Comparison of ENCODE assay signal across 8 mouse cellular contexts in genomic region chr9:74953265-74953958, GRCm38 (mm10). TPM values are rescaled to one million over a fixed set of nuclear protein-coding genes. Genes with fewer than 3 reads are reported as not detected.
A peak's percentile ranks its signal among the peaks of the same experiment; 100 is the strongest.
DNase-seq lines count a peak whose midpoint lies in the region; ATAC-seq and TF ChIP-seq lines count a peak whose summit lies in the region.

No protein-coding gene starts in this region.

- H3ac ChIP-seq in myocyte (ENCODE audit: control insufficient read depth, insufficient read length): peak overlapping the region; percentile 81

- TF ChIP-seq EP300 in stomach, postnatal 0 days (optimal IDR thresholded peaks at IDR 0.05): no peak

- DNase-seq in neural tube, embryonic 11.5 days (ENCODE audit: low spot score): peak; percentile 63
- DNase-seq in neural tube, embryonic 10.5 days (ENCODE audit: extremely low spot score, low spot score): no peak
- DNase-seq in gastrocnemius, postnatal 4 days (ENCODE audit: low spot score in 2 of 2): peak; percentile 51 to 71
- peak; percentile 86 for DNase-seq in stomach, postnatal 0 days (ENCODE audit: low spot score)

- peak overlapping the region; percentile 91 for H3K4me2 ChIP-seq in neural tube, embryonic 11.5 days (ENCODE audit: low read depth)
- H3K4me2 ChIP-seq in intestine, embryonic 16.5 days (ENCODE audit: low read depth, low read length): peak overlapping the region; percentile 58
- H3K4me2 ChIP-seq in liver, embryonic 12.5 days: peak overlapping the region; percentile 97
- H3K4me2 ChIP-seq in myocyte (ENCODE audit: low read depth): peak overlapping the region; percentile 91
- H3K4me2 ChIP-seq in stomach, postnatal 0 days (replicated peaks; ENCODE audit: low read depth): peak overlapping the region; percentile 94

- H3K4me3 ChIP-seq in neural tube, embryonic 11.5 days (ENCODE audit: low read depth, low read length): peak overlapping the region; percentile 77
- H3K4me3 ChIP-seq in intestine, embryonic 16.5 days (ENCODE audit: low read length): peak overlapping the region; percentile 81
- H3K4me3 ChIP-seq in liver, embryonic 12.5 days: peak overlapping the region; percentile 74
- peak overlapping the region; percentile 37 for H3K4me3 ChIP-seq in myocyte
- H3K4me3 ChIP-seq in stomach, postnatal 0 days (ENCODE audit: low read depth, low read length): peak overlapping the region; percentile 88

- 7% methylated on average over 31 of the region's 31 CpGs for WGBS in neural tube, embryonic 11.5 days
- 4% methylated on average over 31 of the region's 31 CpGs for WGBS in intestine, embryonic 16.5 days
- WGBS in liver, embryonic 12.5 days (ENCODE audit: insufficient replicate concordance): 9% methylated on average over 31 of the region's 31 CpGs
- WGBS in stomach, postnatal 0 days: 4% methylated on average over 30 of the region's 31 CpGs

- H3K4me1 ChIP-seq in neural tube, embryonic 11.5 days (ENCODE audit: control insufficient read depth, insufficient read depth, low read length): peaks cover 3% of the 10 kb centered on the region
- peaks cover 9% of the 10 kb centered on the region for H3K4me1 ChIP-seq in intestine, embryonic 16.5 days (ENCODE audit: control insufficient read depth, insufficient read depth, low read length)
- peaks cover 25% of the 10 kb centered on the region for H3K4me1 ChIP-seq in liver, embryonic 12.5 days
- no peaks in the 10 kb centered on the region for H3K4me1 ChIP-seq in stomach, postnatal 0 days (replicated peaks; ENCODE audit: control insufficient read depth, insufficient read depth)

- TF ChIP-seq POLR2A in myocyte (IDR thresholded peaks at IDR 0.05; ENCODE audit: insufficient read length, low read depth): no peak

- peak; percentile 67 for ATAC-seq in neural tube, embryonic 11.5 days (ENCODE audit: insufficient read depth, low FRiP score, low TSS enrichment)
- ATAC-seq in common myeloid progenitor, adult 5-6 weeks (replicated peaks; ENCODE audit: low read depth, poor library complexity, severe bottlenecking): peak; percentile 71
- peak; percentile 87 for ATAC-seq in intestine, embryonic 16.5 days
- peak; percentile 72 for ATAC-seq in liver, embryonic 12.5 days
- ATAC-seq in stomach, postnatal 0 days (ENCODE audit: low FRiP score, low TSS enrichment): peak; percentile 81

- TF ChIP-seq CTCF in stomach, postnatal 0 days (IDR thresholded peaks at IDR 0.05; ENCODE audit: low read depth): peak; percentile 54

- peak overlapping the region; percentile 71 for H3K9ac ChIP-seq in neural tube, embryonic 11.5 days (ENCODE audit: low read length)
- peak overlapping the region; percentile 88 for H3K9ac ChIP-seq in intestine, embryonic 16.5 days (ENCODE audit: low read depth, low read length)
- peak overlapping the region; percentile 71 for H3K9ac ChIP-seq in liver, embryonic 12.5 days
- peak overlapping the region; percentile 84 for H3K9ac ChIP-seq in stomach, postnatal 0 days (ENCODE audit: low read length)

- no peaks in the 10 kb centered on the region for H3K9me3 ChIP-seq in neural tube, embryonic 11.5 days (ENCODE audit: control insufficient read depth, low read length)
- H3K9me3 ChIP-seq in intestine, embryonic 16.5 days (ENCODE audit: control insufficient read depth, low read length): no peaks in the 10 kb centered on the region
- H3K9me3 ChIP-seq in liver, embryonic 12.5 days (replicated peaks): no peaks in the 10 kb centered on the region
- no peaks in the 10 kb centered on the region for H3K9me3 ChIP-seq in stomach, postnatal 0 days (ENCODE audit: control insufficient read depth, low read length)

- peak overlapping the region; percentile 81 for H3K27ac ChIP-seq in neural tube, embryonic 11.5 days (ENCODE audit: low read depth, low read length)
- peak overlapping the region; percentile 93 for H3K27ac ChIP-seq in intestine, embryonic 16.5 days (ENCODE audit: low read length)
- peak overlapping the region; percentile 80 for H3K27ac ChIP-seq in liver, embryonic 12.5 days
- H3K27ac ChIP-seq in stomach, postnatal 0 days (replicated peaks): peak overlapping the region; percentile 98

- H3K79me2 ChIP-seq in myocyte (ENCODE audit: control insufficient read depth, insufficient read depth): no peaks in the 10 kb centered on the region

- no peaks in the 10 kb centered on the region for H3K36me3 ChIP-seq in neural tube, embryonic 11.5 days (ENCODE audit: control insufficient read depth, insufficient read depth, low read length)
- H3K36me3 ChIP-seq in intestine, embryonic 16.5 days (ENCODE audit: control insufficient read depth, insufficient read depth, low read length): no peaks in the 10 kb centered on the region
- no peaks in the 10 kb centered on the region for H3K36me3 ChIP-seq in liver, embryonic 12.5 days
- no peaks in the 10 kb centered on the region for H3K36me3 ChIP-seq in myocyte (ENCODE audit: control insufficient read depth, insufficient read depth)
- H3K36me3 ChIP-seq in stomach, postnatal 0 days (ENCODE audit: control insufficient read depth, insufficient read depth, low read length): no peaks in the 10 kb centered on the region

- no peaks in the 10 kb centered on the region for H3K27me3 ChIP-seq in neural tube, embryonic 11.5 days (ENCODE audit: control insufficient read depth, insufficient read depth, low read length)
- H3K27me3 ChIP-seq in intestine, embryonic 16.5 days (replicated peaks; ENCODE audit: control insufficient read depth, insufficient read depth, low read length): no peaks in the 10 kb centered on the region
- H3K27me3 ChIP-seq in liver, embryonic 12.5 days (replicated peaks): no peaks in the 10 kb centered on the region
- no peaks in the 10 kb centered on the region for H3K27me3 ChIP-seq in myocyte (ENCODE audit: control insufficient read depth, insufficient read depth, insufficient read length)
- H3K27me3 ChIP-seq in stomach, postnatal 0 days (ENCODE audit: control insufficient read depth, insufficient read depth, low read length): no peaks in the 10 kb centered on the region

TF ChIP-seq in myocyte, 11 proteins besides CTCF, POLR2A, EP300 and RAD21:
- TF ChIP-seq CEBPB (IDR thresholded peaks at IDR 0.05; ENCODE audit: insufficient read depth, poor library complexity, severe bottlenecking) (no peak), USF1 (IDR thresholded peaks at IDR 0.05; ENCODE audit: low read depth) (no peak), MYOD1 (IDR thresholded peaks at IDR 0.05; ENCODE audit: control insufficient read depth in 1 of 3, insufficient read length in 2 of 3, low read depth in 2 of 3) (no peak), MAX (IDR thresholded peaks at IDR 0.05; ENCODE audit: low read depth) (no peak), TCF12 (IDR thresholded peaks at IDR 0.05; ENCODE audit: insufficient read depth, poor library complexity, severe bottlenecking) (no peak)

RNA-seq across cellular contexts. Expression of gene Fam214a, which starts 0.7 kb away (rescaled TPM):
- polyA plus RNA-seq in neural tube, embryonic 11.5 days (2014; fragmentation: Nextera tagmentation; extraction: Ambion mirVana): 13.6 and 14.8 TPM in 2 replicates
- total RNA-seq in common myeloid progenitor, adult 5-6 weeks (2017): 11.4 and 14.6 TPM in 2 replicates
- total RNA-seq in gastrocnemius, postnatal 4 days (2021): 10 to 100 TPM; 23.7 to 36.8 TPM
- 7.6 and 8.6 TPM in 2 replicates for polyA plus RNA-seq in intestine, embryonic 16.5 days (2015; fragmentation: Nextera tagmentation; extraction: Ambion mirVana)
- 1.8 and 2.6 TPM in 2 replicates for polyA plus RNA-seq in liver, embryonic 12.5 days (2016; fragmentation: Nextera tagmentation; extraction: Ambion mirVana)
- 2.6 TPM for polyA plus RNA-seq in myocyte (2012; fragmentation: generic; extraction: Trizol)
- polyA plus RNA-seq in stomach, postnatal 0 days (2015; fragmentation: Nextera tagmentation; extraction: Ambion mirVana): 10.7 and 13.1 TPM in 2 replicates

Comparison
In these comparisons a context has a peak if more than half of its experiments do, and no peak if none do; other contexts are left out.
1. H3K4me3 ChIP-seq: peak in every context shown above with its lines; median percentile 88 in stomach, postnatal 0 days; 81 in intestine, embryonic 16.5 days; 77 in neural tube, embryonic 11.5 days; 74 in liver, embryonic 12.5 days; 37 in myocyte.